Mouse (Mus musculus): Measurements from ENCODE around the gene Lbx2. TPM values are rescaled to one million over a fixed set of nuclear protein-coding genes. Genes with fewer than 3 reads are reported as not detected.

Lbx2 gene
- polyA plus RNA-seq, 1 experiment from 2014 or later: not detected

DNA sequence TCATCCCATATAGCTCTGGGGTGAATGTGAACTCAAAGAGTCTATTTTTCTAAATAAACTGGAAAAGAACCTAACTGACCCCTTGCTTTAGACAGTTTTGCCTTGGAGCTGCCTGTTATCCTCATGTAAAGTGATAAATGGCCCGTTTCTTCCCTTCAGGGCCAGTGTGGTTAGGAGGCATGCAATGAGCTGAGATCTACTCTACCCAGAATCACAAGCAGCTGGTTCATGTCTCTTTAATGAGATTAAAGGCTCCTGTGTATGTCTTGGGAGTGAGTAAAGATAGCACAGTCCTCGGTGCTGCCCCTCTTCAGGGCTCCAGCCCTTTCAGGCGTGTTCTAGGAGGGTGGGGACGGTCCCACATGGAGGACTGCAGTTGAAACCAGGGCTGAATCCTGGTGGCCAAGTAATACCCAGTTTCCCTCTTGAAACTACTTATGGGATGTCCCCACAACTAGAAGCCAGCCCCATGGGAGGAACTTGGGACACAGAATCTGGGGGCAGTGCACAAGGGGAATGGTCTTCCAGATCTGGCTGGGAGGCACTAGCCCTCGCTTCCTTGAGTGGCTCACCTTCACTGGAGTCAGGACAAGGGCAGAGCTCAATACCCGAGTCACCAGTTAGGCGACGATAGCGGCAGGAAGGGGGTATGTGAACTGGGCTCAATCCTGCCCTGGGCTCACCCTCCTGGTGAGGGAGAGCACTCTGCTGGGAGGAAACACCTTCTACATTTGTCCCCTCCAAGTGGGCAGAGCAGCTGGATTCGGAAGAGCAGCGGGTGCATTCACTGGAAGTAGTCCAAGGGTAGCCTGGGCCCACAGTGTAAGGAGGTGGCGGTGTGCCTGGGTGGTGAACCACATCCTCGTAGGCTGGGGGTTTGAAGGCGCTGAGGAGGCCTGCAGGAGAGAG, 32.9 kb downstream of the Lbx2 start:
- Histone ChIP-seq H3K27me3 (replicated peaks; ENCODE audit: control insufficient read depth, insufficient read depth, low read length) (no peaks in the 10 kb centered on the region), H3K9ac (ENCODE audit: low read length) (peak overlapping the region; percentile 22; the same call in 1 of the 2 replicates), H3K4me1 (ENCODE audit: control insufficient read depth, insufficient read depth, low read length) (peaks cover 24% of the 10 kb centered on the region), H3K36me3 (ENCODE audit: control insufficient read depth, insufficient read depth, low read length) (peaks cover 34% of the 10 kb centered on the region), H3K9me3 (replicated peaks; ENCODE audit: control insufficient read depth, low read length) (no peaks in the 10 kb centered on the region), H3K4me2 (ENCODE audit: low read length) (no peak overlapping the region; the same call in 1 of the 2 replicates), H3K4me3 (ENCODE audit: low read depth, low read length) (no peak overlapping the region), H3K27ac (ENCODE audit: low read depth, low read length) (no peak overlapping the region)
- DNase-seq (ENCODE audit: low spot score) (no peak), ATAC-seq (no peak)
- 80% methylated on average over 14 of the region's 14 CpGs for WGBS

DNA sequence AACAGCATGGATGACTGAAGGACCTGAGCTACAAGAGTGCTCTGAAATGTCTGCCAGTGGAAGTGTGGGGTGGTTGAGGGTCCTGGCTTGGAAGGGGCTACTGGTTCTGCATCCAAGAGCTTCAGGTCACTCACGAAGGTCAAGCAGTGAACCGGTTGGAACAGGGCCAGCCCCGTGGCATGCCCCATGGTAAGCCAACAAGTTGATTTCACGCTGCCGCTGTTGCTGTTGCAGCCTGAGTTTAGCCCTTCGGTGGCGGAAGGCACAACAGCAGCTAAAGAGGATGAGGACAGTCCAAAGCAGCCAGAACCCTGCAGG, 33.5 kb downstream of the Lbx2 start:
- Histone ChIP-seq H3K4me2 (ENCODE audit: low read length) (peak overlapping the region; percentile 94), H3K4me1 (ENCODE audit: control insufficient read depth, insufficient read depth, low read length) (peaks cover 30% of the 10 kb centered on the region), H3K4me3 (ENCODE audit: low read depth, low read length) (peak overlapping the region; percentile 65; the same call in 1 of the 2 replicates), H3K27me3 (replicated peaks; ENCODE audit: control insufficient read depth, insufficient read depth, low read length) (no peaks in the 10 kb centered on the region), H3K36me3 (ENCODE audit: control insufficient read depth, insufficient read depth, low read length) (peaks cover 34% of the 10 kb centered on the region), H3K9me3 (replicated peaks; ENCODE audit: control insufficient read depth, low read length) (no peaks in the 10 kb centered on the region), H3K9ac (ENCODE audit: low read length) (peak overlapping the region; percentile 92; the same call in 1 of the 2 replicates), H3K27ac (ENCODE audit: low read depth, low read length) (no peak overlapping the region)
- DNase-seq (ENCODE audit: low spot score): no peak
- no peak for ATAC-seq
- WGBS: 81% methylated on average over 7 of the region's 7 CpGs

DNA sequence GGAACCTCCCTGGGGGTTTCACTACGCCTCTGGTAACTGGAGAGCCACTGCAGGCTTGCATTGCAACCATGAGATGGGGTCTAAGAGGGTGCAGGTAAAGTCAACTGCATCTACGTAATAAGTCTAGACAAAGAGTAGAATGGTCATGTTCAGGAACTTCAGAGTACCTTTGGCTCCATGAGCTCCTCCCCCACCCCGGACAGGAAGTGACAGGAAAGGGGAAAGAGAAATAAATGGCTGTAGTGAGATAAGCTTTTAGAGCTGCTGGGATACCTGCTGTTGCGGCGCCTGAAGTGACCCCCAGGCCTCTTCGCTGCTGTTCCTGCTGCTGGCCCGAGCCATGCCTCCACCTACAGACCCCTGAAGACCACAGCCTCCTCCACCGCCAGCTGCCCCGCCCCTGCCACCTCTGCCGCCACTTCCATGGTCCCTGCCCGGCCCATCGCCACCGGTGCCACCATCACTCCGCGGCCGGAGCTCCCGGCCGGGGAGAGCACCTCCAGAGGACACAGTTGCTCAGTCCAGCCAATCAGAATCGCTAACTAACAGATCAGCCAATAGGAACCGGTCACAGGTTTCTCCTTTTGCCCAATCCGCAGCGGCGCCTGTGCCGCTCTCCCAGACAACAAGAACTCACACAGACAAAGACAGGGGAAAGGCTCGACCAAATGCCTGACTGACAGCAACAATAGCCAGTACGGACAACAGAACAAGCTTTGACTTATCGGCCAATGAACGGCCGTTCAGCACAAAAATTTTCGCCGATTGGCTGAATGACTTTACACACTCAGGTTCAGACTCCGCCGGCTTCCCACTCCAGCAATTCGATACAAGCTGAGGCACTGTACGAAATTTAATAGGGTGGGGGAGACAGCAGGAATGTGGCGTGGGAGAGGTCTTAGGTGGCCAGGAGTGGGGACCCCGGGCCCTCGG, 35.0 kb downstream of the Lbx2 start, which contains the start of gene Wbp1:
TSS of gene Wbp1 (minus strand) at position 630 of the 933 bp plus-strand sequence.
- no peaks in the 10 kb centered on the region for H3K27me3 ChIP-seq (replicated peaks; ENCODE audit: control insufficient read depth, insufficient read depth, low read length)
- DNase-seq (ENCODE audit: low spot score) (peak; percentile 99), ATAC-seq (peak; percentile 95)
- H3K9ac ChIP-seq (ENCODE audit: low read length): peak within 1 kb of the TSS; percentile 95
- H3K4me1 ChIP-seq (ENCODE audit: control insufficient read depth, insufficient read depth, low read length): peaks cover 26% of the 10 kb centered on the region
- no peaks in the 10 kb centered on the region for H3K9me3 ChIP-seq (replicated peaks; ENCODE audit: control insufficient read depth, low read length)
- under 1% methylated on average over 38 of the region's 38 CpGs for whole genome bisulfite sequencing
- H3K4me2 ChIP-seq (ENCODE audit: low read length): peak within 1 kb of the TSS; percentile 94
- H3K4me3 ChIP-seq (ENCODE audit: low read depth, low read length): peak within 1 kb of the TSS; percentile 65
- peak within 1 kb of the TSS; percentile 98 for H3K27ac ChIP-seq (ENCODE audit: low read depth, low read length)
- H3K36me3 ChIP-seq (ENCODE audit: control insufficient read depth, insufficient read depth, low read length): peaks cover 34% of the 10 kb centered on the region

DNA sequence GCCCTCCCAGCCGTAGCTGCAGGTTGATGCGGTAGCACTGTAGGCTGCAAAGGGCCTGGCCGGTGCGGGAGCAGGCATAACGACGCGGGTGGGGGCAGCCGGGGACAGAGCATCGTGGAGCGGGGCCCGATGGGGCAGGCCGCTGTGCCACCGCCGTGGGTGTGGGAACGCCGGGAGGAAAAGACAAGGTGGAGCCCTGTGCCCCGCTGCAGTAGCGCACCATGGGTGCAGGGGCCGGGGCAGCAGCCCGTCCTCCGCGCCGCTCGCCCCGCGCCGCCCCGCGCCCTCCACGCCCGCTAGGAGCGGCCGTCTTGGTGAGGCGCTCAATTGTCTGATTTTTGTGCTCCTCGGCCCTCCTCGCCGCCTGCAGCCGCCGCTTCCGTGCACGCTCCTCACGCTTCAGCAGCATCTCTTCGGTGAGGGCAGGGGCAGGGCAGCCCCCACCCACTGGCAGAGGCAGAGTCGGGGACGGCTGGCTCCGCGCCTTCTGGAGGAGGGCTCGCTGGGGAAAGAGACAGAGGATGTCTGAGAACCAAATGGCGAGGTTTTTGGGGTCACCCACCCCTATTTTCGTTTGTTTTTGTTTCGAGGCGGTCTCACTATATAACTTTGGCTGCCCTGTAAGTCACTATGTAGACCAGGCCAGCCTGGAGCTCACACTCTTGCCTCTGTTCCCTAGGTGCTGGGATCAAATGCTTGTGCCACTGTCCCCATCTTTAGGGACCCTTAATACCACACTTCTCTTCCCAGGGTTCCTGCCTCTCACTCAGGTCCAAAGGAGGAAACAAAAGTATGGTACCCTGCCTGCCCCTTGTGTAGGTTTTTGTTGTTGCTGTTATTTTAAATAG, 35.9 kb downstream of the Lbx2 start:
- H3K9me3 ChIP-seq (replicated peaks; ENCODE audit: control insufficient read depth, low read length): no peaks in the 10 kb centered on the region
- DNase-seq (ENCODE audit: low spot score) (peak; percentile 49), ATAC-seq (no peak; the same call in 1 of the 2 replicates)
- peak overlapping the region; percentile 98 for H3K27ac ChIP-seq (ENCODE audit: low read depth, low read length)
- peaks cover 22% of the 10 kb centered on the region for H3K4me1 ChIP-seq (ENCODE audit: control insufficient read depth, insufficient read depth, low read length)
- peaks cover 30% of the 10 kb centered on the region for H3K36me3 ChIP-seq (ENCODE audit: control insufficient read depth, insufficient read depth, low read length)
- H3K4me3 ChIP-seq (ENCODE audit: low read depth, low read length): peak overlapping the region; percentile 65
- H3K27me3 ChIP-seq (replicated peaks; ENCODE audit: control insufficient read depth, insufficient read depth, low read length): no peaks in the 10 kb centered on the region
- peak overlapping the region; percentile 94 for H3K4me2 ChIP-seq (ENCODE audit: low read length)
- H3K9ac ChIP-seq (ENCODE audit: low read length): peak overlapping the region; percentile 95
- 3% methylated on average over 31 of the region's 52 CpGs for WGBS

DNA sequence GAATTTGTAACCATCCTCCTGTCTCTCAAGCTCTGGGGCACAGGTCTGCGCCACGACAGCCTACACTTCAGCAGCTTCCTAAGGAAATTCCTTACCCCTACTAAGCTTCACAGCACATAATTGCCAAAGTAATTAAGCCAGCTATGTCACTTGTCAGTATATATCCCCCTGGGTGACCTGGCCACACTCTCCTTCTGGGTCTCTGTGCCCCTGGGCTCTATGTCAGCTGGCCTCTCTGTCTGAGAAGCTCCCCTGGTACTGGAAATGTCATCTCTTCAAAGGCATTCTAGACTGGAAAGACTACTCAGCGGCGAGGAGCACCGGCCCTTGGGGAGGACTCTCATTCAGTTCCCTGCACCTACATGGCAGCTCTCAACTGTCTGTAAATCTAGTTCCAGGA, 36.8 kb downstream of the Lbx2 start:
- H3K9ac ChIP-seq (ENCODE audit: low read length): peak overlapping the region; percentile 30; the same call in 1 of the 2 replicates
- peak overlapping the region; percentile 94; the same call in 1 of the 2 replicates for H3K4me2 ChIP-seq (ENCODE audit: low read length)
- no peak overlapping the region for H3K27ac ChIP-seq (ENCODE audit: low read depth, low read length)
- H3K4me3 ChIP-seq (ENCODE audit: low read depth, low read length): 0 out of 2 replicates have a peak overlapping the region, but pooled peaks have one; percentile 65
- ATAC-seq: no peak
- H3K4me1 ChIP-seq (ENCODE audit: control insufficient read depth, insufficient read depth, low read length): peaks cover 22% of the 10 kb centered on the region
- no peaks in the 10 kb centered on the region for H3K27me3 ChIP-seq (replicated peaks; ENCODE audit: control insufficient read depth, insufficient read depth, low read length)
- peaks cover 22% of the 10 kb centered on the region for H3K36me3 ChIP-seq (ENCODE audit: control insufficient read depth, insufficient read depth, low read length)
- WGBS: 87% methylated on average over 5 of the region's 5 CpGs
- no peaks in the 10 kb centered on the region for H3K9me3 ChIP-seq (replicated peaks; ENCODE audit: control insufficient read depth, low read length)
- no peak for DNase-seq (ENCODE audit: low spot score)

DNA sequence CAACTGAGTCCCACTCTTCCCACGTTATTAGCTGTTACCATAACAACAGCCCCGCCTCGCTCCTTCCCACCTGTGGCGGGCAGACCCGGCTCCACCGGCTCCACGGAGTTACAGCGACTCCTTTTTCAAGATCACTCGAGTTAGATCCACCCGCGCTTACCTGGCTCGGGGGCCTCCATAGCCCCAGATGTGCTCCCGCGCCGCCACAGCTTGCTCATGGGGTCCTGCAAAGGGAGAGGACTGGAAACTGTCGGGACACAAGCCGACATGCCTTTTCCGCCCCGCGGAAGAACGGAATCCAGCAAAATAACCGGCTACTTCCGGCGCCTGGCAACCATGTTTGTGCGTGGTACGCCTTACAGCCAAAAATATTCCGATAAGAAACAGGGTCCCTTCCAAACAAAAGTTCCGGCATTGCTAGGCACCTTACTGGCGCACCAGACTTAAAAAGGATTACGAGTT, 38.7 kb downstream of the Lbx2 start:
- under 1% methylated on average over 30 of the region's 30 CpGs for WGBS
- no peaks in the 10 kb centered on the region for H3K9me3 ChIP-seq (replicated peaks; ENCODE audit: control insufficient read depth, low read length)

DNA sequence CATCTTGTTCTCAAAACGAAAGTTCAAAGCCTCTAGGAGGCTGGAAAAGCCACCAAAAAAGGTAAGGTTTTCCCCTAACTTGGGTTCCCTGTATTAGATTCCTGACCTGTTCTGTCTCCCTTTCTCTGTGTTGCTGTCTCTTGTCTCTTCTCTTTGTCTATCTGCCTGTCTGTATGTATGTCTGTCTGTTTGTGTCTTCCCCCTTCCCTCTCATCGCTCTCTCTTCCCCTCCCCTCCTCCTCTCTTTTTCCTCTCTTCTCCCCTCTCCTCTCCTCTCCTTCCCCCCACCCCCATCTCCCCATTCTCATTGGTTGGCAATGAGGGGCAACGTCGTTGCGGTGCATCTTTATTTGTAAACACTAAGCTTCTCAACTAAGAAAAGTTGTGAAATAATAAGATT, 39.2 kb downstream of the Lbx2 start, which contains the start of gene Ino80b:
TSS of gene Ino80b (minus strand) at position 101 of the 400 bp plus-strand sequence.
- H3K4me1 ChIP-seq (ENCODE audit: control insufficient read depth, insufficient read depth, low read length): peaks cover 15% of the 10 kb centered on the region
- peak within 1 kb of the TSS; percentile 72 for H3K9ac ChIP-seq (ENCODE audit: low read length)
- H3K36me3 ChIP-seq (ENCODE audit: control insufficient read depth, insufficient read depth, low read length): peaks cover 6% of the 10 kb centered on the region; the same call in 1 of the 2 replicates
- H3K4me3 ChIP-seq (ENCODE audit: low read depth, low read length): peak within 1 kb of the TSS; percentile 69
- no peak for DNase-seq (ENCODE audit: low spot score)
- WGBS: 17% methylated on average over 5 of the region's 5 CpGs
- H3K4me2 ChIP-seq (ENCODE audit: low read length): peak within 1 kb of the TSS; percentile 87
- H3K27ac ChIP-seq (ENCODE audit: low read depth, low read length): peak within 1 kb of the TSS; percentile 44; the same call in 1 of the 2 replicates
- H3K27me3 ChIP-seq (replicated peaks; ENCODE audit: control insufficient read depth, insufficient read depth, low read length): no peaks in the 10 kb centered on the region
- no peaks in the 10 kb centered on the region for H3K9me3 ChIP-seq (replicated peaks; ENCODE audit: control insufficient read depth, low read length)
- no peak for ATAC-seq

More for the DNA sequence above, 38.7 kb downstream of the Lbx2 start:
- Histone ChIP-seq H3K4me3 (ENCODE audit: low read depth, low read length) (peak overlapping the region; percentile 69), H3K4me1 (ENCODE audit: control insufficient read depth, insufficient read depth, low read length) (peaks cover 20% of the 10 kb centered on the region), H3K27ac (ENCODE audit: low read depth, low read length) (peak overlapping the region; percentile 44; the same call in 1 of the 2 replicates), H3K27me3 (replicated peaks; ENCODE audit: control insufficient read depth, insufficient read depth, low read length) (no peaks in the 10 kb centered on the region), H3K4me2 (ENCODE audit: low read length) (peak overlapping the region; percentile 87), H3K36me3 (ENCODE audit: control insufficient read depth, insufficient read depth, low read length) (peaks cover 6% of the 10 kb centered on the region; the same call in 1 of the 2 replicates), H3K9ac (ENCODE audit: low read length) (peak overlapping the region; percentile 72)
- ATAC-seq: peak; percentile 27
- DNase-seq (ENCODE audit: low spot score): peak; percentile 97
